Mouse (Mus musculus) limb, embryonic 12.5 days (tissue): ENCODE measurements around the gene Ehbp1l1. TPM values are rescaled to one million over a fixed set of nuclear protein-coding genes. Genes with fewer than 3 reads are reported as not detected.

Experiments used
- ATAC-seq: fragments of 200-750 bp; cut with Nextera tagmentation; 2 replicates; pipeline ENCODE4 v1.8.0; 2017; ENCODE audit warnings: low read depth, moderate TSS enrichment; ENCODE audit not compliant: insufficient number of reproducible peaks, insufficient read depth, low FRiP score, low TSS enrichment
- H3K27ac ChIP-seq: fragments of 300-500 bp; sonication (generic); 2 replicates; pipeline ENCODE4 v1.5.1; 2016; ENCODE audit warnings: mild to moderate bottlenecking, moderate library complexity
- H3K27me3 ChIP-seq: fragments of 300-500 bp; sonication (generic); 2 replicates; pipeline ENCODE4 v1.6.1; 2016; ENCODE audit warnings: mild to moderate bottlenecking, moderate library complexity
- H3K36me3 ChIP-seq: fragments of 300-500 bp; sonication (generic); 2 replicates; pipeline ENCODE4 v1.6.1; 2016; ENCODE audit warnings: mild to moderate bottlenecking, moderate library complexity
- H3K4me1 ChIP-seq: fragments of 300-500 bp; sonication (generic); replicated peaks from 2 replicates; pipeline ENCODE4 v1.6.1; 2016
- H3K4me2 ChIP-seq: fragments of 300-500 bp; sonication (generic); 2 replicates; pipeline ENCODE4 v1.6.1; 2016; ENCODE audit warnings: mild to moderate bottlenecking, moderate library complexity
- H3K4me3 ChIP-seq: fragments of 300-500 bp; sonication (generic); replicated peaks from 2 replicates; pipeline ENCODE4 v1.5.1; 2016; ENCODE audit warnings: mild to moderate bottlenecking
- H3K9ac ChIP-seq: fragments of 300-500 bp; sonication (generic); replicated peaks from 2 replicates; pipeline ENCODE4 v1.6.1; 2016; ENCODE audit warnings: mild to moderate bottlenecking, moderate library complexity
- H3K9me3 ChIP-seq: fragments of 300-500 bp; sonication (generic); 2 replicates; pipeline ENCODE4 v1.6.1; 2016; ENCODE audit warnings: mild to moderate bottlenecking, moderate library complexity
- WGBS: fragments of 180-500 bp; shearing (Covaris S2); methylation state at CpG from one replicate; pipeline ENCODE4 v1.1.7; 2016; 5-methylcytosine and 5-hydroxymethylcytosine counted together
- polyA plus RNA-seq: library from polyadenylated mRNA; unstranded; fragments of >200 nt; fragmentation: Nextera tagmentation; extraction: Ambion mirVana; gene quantifications from 2 replicates; pipeline ENCODE4 v1.2.1, GENCODE M21; 2016

Gene Ehbp1l1
- polyA plus RNA-seq, 1 experiment from 2014 or later, result 16.5 TPM

GRCm38 (mm10) chr19:5695849-5696462 lies 30.2 kb downstream of the Ehbp1l1 start:
- Histone ChIP-seq H3K4me3 (no peak overlapping the region), H3K27me3 (0 out of 2 replicates have a peak, but pooled peaks cover 3% of the 10 kb centered on the region), H3K9me3 (no peaks in the 10 kb centered on the region), H3K9ac (no peak overlapping the region), H3K4me2 (peak overlapping the region; percentile 48), H3K36me3 (peaks cover 100% of the 10 kb centered on the region), H3K27ac (no peak overlapping the region), H3K4me1 (peaks cover 35% of the 10 kb centered on the region)
- 13% methylated on average over 41 of the region's 41 CpGs for WGBS
- 0 out of 2 replicates have a peak, but pooled peaks have one; percentile 21 for ATAC-seq

- H3K4me2 ChIP-seq, result no peak overlapping the region
- H3K4me1 ChIP-seq, result peaks cover 46% of the 10 kb centered on the region
- H3K36me3 ChIP-seq, result peaks cover 84% of the 10 kb centered on the region
- ATAC-seq, result no peak
- no peak overlapping the region; the same call in 1 of the 2 replicates for H3K9ac ChIP-seq
- WGBS, result 88% methylated on average over 6 of the region's 6 CpGs
- H3K9me3 ChIP-seq, result no peaks in the 10 kb centered on the region
- no peak overlapping the region for H3K27ac ChIP-seq
- H3K27me3 ChIP-seq, result 0 out of 2 replicates have a peak, but pooled peaks cover 3% of the 10 kb centered on the region
- 0 out of 2 replicates have a peak overlapping the region, but pooled peaks have one; percentile 93 for H3K4me3 ChIP-seq
Measured at GRCm38 (mm10) chr19:5693801-5694200, 32.3 kb downstream of the Ehbp1l1 start.

- peaks cover 75% of the 10 kb centered on the region for H3K36me3 ChIP-seq
- peak overlapping the region; percentile 78 for H3K27ac ChIP-seq
- peak overlapping the region; percentile 94; the same call in 1 of the 2 replicates for H3K9ac ChIP-seq
- ATAC-seq, result no peak
- 84% methylated on average over 10 of the region's 10 CpGs for WGBS
- H3K4me1 ChIP-seq, result peaks cover 46% of the 10 kb centered on the region
- peak overlapping the region; percentile 95 for H3K4me2 ChIP-seq
- H3K27me3 ChIP-seq, result 0 out of 2 replicates have a peak, but pooled peaks cover 3% of the 10 kb centered on the region
- H3K9me3 ChIP-seq, result no peaks in the 10 kb centered on the region
- peak overlapping the region; percentile 93 for H3K4me3 ChIP-seq
Measured at GRCm38 (mm10) chr19:5692913-5693396, 33.2 kb downstream of the Ehbp1l1 start.

- peak overlapping the region; percentile 93 for H3K4me3 ChIP-seq
- no peaks in the 10 kb centered on the region for H3K9me3 ChIP-seq
- peaks cover 69% of the 10 kb centered on the region for H3K36me3 ChIP-seq
- WGBS, result 81% methylated on average over 10 of the region's 10 CpGs
- peak overlapping the region; percentile 78 for H3K27ac ChIP-seq
- 0 out of 2 replicates have a peak, but pooled peaks cover 3% of the 10 kb centered on the region for H3K27me3 ChIP-seq
- peak overlapping the region; percentile 94 for H3K9ac ChIP-seq
- no peak for ATAC-seq
- H3K4me1 ChIP-seq, result peaks cover 52% of the 10 kb centered on the region
- H3K4me2 ChIP-seq, result peak overlapping the region; percentile 95
Measured at GRCm38 (mm10) chr19:5692086-5692912, 33.8 kb downstream of the Ehbp1l1 start.

- Histone ChIP-seq H3K36me3 (peaks cover 66% of the 10 kb centered on the region), H3K4me1 (peaks cover 55% of the 10 kb centered on the region), H3K27ac (peak overlapping the region; percentile 78), H3K4me3 (peak overlapping the region; percentile 93), H3K4me2 (peak overlapping the region; percentile 95), H3K9ac (peak overlapping the region; percentile 94), H3K9me3 (no peaks in the 10 kb centered on the region), H3K27me3 (0 out of 2 replicates have a peak, but pooled peaks cover 3% of the 10 kb centered on the region)
- no peak for ATAC-seq
- WGBS, result 93% methylated on average over 5 of the region's 5 CpGs
Measured at GRCm38 (mm10) chr19:5691601-5692000, 34.5 kb downstream of the Ehbp1l1 start.

- Histone ChIP-seq H3K36me3 (peaks cover 66% of the 10 kb centered on the region), H3K4me1 (peaks cover 46% of the 10 kb centered on the region), H3K4me2 (peak overlapping the region; percentile 95), H3K9me3 (no peaks in the 10 kb centered on the region), H3K4me3 (peak overlapping the region; percentile 93), H3K27me3 (0 out of 2 replicates have a peak, but pooled peaks cover 3% of the 10 kb centered on the region), H3K9ac (peak overlapping the region; percentile 94), H3K27ac (peak overlapping the region; percentile 90)
- ATAC-seq, result no peak
- WGBS, result 73% methylated on average over 15 of the region's 15 CpGs
Measured at GRCm38 (mm10) chr19:5690343-5690735, 35.8 kb downstream of the Ehbp1l1 start.

GRCm38 (mm10) chr19:5689565-5690342 lies 36.4 kb downstream of the Ehbp1l1 start:
- Histone ChIP-seq H3K27ac (peak overlapping the region; percentile 90), H3K4me2 (peak overlapping the region; percentile 95), H3K9ac (peak overlapping the region; percentile 94), H3K27me3 (no peaks in the 10 kb centered on the region), H3K4me1 (peaks cover 43% of the 10 kb centered on the region), H3K9me3 (no peaks in the 10 kb centered on the region), H3K36me3 (peaks cover 66% of the 10 kb centered on the region), H3K4me3 (peak overlapping the region; percentile 93)
- ATAC-seq, result peak; percentile 11; the same call in 1 of the 2 replicates
- 12% methylated on average over 42 of the region's 42 CpGs for WGBS

- Histone ChIP-seq H3K36me3 (peaks cover 66% of the 10 kb centered on the region), H3K4me2 (peak overlapping the region; percentile 95), H3K4me3 (peak overlapping the region; percentile 93), H3K27ac (peak overlapping the region; percentile 90), H3K27me3 (no peaks in the 10 kb centered on the region), H3K4me1 (peaks cover 43% of the 10 kb centered on the region), H3K9me3 (no peaks in the 10 kb centered on the region), H3K9ac (peak overlapping the region; percentile 94)
- WGBS, result 1% methylated on average over 7 of the region's 7 CpGs
- no peak for ATAC-seq
Measured at GRCm38 (mm10) chr19:5689088-5689428, 37.1 kb downstream of the Ehbp1l1 start.

GRCm38 (mm10) chr19:5688200-5689087 lies 37.7 kb downstream of the Ehbp1l1 start, which contains the start of the genes Map3k11 and Pcnx3:
Gene Map3k11 (plus strand): TSS chr19:5688742.
Gene Pcnx3 (minus strand): TSS chr19:5688908.
- peak; percentile 90 for ATAC-seq
- H3K4me1 ChIP-seq, result peaks cover 43% of the 10 kb centered on the region
- under 1% methylated on average over 69 of the region's 69 CpGs for WGBS
- peak within 1 kb of the TSS; percentile 90 for H3K27ac ChIP-seq
- no peaks in the 10 kb centered on the region for H3K9me3 ChIP-seq
- H3K4me2 ChIP-seq, result peak within 1 kb of the TSS; percentile 95
- peaks cover 66% of the 10 kb centered on the region for H3K36me3 ChIP-seq
- H3K4me3 ChIP-seq, result peak within 1 kb of the TSS; percentile 93
- peak within 1 kb of the TSS; percentile 94 for H3K9ac ChIP-seq
- no peaks in the 10 kb centered on the region for H3K27me3 ChIP-seq

GRCm38 (mm10) chr19:5687738-5688137 lies 38.4 kb downstream of the Ehbp1l1 start:
- Histone ChIP-seq H3K4me3 (peak overlapping the region; percentile 93), H3K4me1 (peaks cover 39% of the 10 kb centered on the region), H3K27ac (peak overlapping the region; percentile 90), H3K9ac (peak overlapping the region; percentile 86), H3K27me3 (no peaks in the 10 kb centered on the region), H3K9me3 (no peaks in the 10 kb centered on the region), H3K4me2 (peak overlapping the region; percentile 95), H3K36me3 (peaks cover 66% of the 10 kb centered on the region)
- WGBS, result 20% methylated on average over 9 of the region's 9 CpGs
- ATAC-seq, result no peak
